Mouse (Mus musculus) kidney, adult 2 months (tissue): ENCODE data around the gene Mobp. TPM values are rescaled to one million over a fixed set of nuclear protein-coding genes. Genes with fewer than 3 reads are reported as not detected.

Experiments used
- DNase-seq: peaks from one replicate; pipeline ENCODE4 v3.0.0; 2021
- H3K27ac ChIP-seq: fragments of 200-500 bp; 2 replicates; pipeline ENCODE4 v1.5.1; 2012; ENCODE audit warnings: low read depth, low read length, control low read depth, inconsistent platforms; ENCODE audit not compliant: insufficient read depth
- H3K27me3 ChIP-seq: fragments of 200-500 bp; replicated peaks from 2 replicates; pipeline ENCODE4 v1.6.1; 2012; ENCODE audit warnings: mild to moderate bottlenecking, moderate library complexity, low read length, inconsistent platforms; ENCODE audit not compliant: control insufficient read depth, insufficient read depth
- H3K36me3 ChIP-seq: fragments of 200-500 bp; 2 replicates; pipeline ENCODE4 v1.6.1; 2012; ENCODE audit warnings: mild to moderate bottlenecking, moderate library complexity, low read length, inconsistent platforms; ENCODE audit not compliant: control insufficient read depth, insufficient read depth
- H3K4me1 ChIP-seq: fragments of 200-500 bp; 2 replicates; pipeline ENCODE4 v1.6.1; 2011; ENCODE audit warnings: low read length; ENCODE audit not compliant: control insufficient read depth, insufficient read depth
- H3K4me3 ChIP-seq: fragments of 200-500 bp; 2 replicates; pipeline ENCODE4 v1.5.1; 2011; ENCODE audit warnings: mild to moderate bottlenecking, low read depth, low read length, control low read depth; ENCODE audit not compliant: insufficient read depth
- CTCF ChIP-seq: fragments of 200-500 bp; conservative IDR thresholded peaks from 2 replicates; pipeline ENCODE4 v1.5.1; 2011; ENCODE audit warnings: low read depth, mild to moderate bottlenecking, control low read depth, low read length, moderate library complexity, mixed read lengths; ENCODE audit not compliant: insufficient read depth, insufficient read length
- POLR2A ChIP-seq: fragments of 200-500 bp; IDR thresholded peaks from one replicate; pipeline ENCODE4 v1.6.1; 2011; ENCODE audit warnings: low read depth, low read length, control low read depth
- WGBS: fragments of 180-500 bp; shearing (Covaris S2); methylation state at CpG from one replicate; pipeline ENCODE4 v1.1.7; 2018; 5-methylcytosine and 5-hydroxymethylcytosine counted together
- polyA plus RNA-seq: library from polyadenylated mRNA; depleted of rRNA; stranded (reverse); fragments of >200 nt; gene quantifications from 2 replicates; pipeline ENCODE4 v1.2.3, GENCODE M21; 2012

Gene Mobp
- polyA plus RNA-seq, 1 experiment = not detected

DNA sequence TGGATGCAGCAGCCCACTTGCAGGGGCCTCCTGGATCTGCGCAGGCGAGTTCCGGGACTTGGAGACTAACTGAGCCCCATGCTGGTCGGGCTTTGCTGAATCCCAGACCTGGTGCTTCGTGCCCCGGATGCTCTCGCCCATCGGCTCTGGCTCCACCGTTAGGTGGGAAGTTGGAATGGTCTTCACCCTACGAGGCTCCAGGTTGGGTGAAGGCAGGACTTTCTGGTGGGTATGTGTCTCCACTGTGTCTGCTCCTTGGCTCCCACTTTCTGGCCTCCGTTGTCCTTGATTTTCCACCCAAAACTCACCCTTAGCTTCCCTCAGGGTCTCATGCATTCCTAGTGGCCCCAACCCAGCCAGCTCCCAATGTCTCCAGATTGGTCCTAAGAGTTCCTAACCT lies 14.1 kb upstream of the Mobp start:
- 93% methylated on average over 11 of the region's 11 CpGs for WGBS

DNA sequence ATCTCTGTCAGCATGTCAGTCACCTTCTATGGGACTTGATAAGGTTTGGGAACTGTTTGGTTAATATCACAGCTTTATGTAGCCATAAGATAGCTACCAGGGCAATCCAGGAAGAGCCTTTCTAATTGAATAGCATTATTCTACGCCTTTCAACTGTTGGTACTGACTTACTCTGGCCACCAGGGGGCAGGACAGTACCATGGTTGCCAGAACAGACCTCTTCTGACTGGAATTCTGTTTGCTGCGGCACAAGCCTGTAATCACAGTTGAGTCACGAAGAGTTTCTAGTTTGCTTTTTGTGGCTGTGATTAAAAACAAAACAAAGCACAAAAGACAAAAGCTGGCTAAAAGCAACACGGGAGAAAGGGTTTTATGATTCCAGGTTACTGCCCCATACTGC lies 8.9 kb upstream of the Mobp start:
- no peak overlapping the region for H3K4me3 ChIP-seq
- 4% methylated on average over 4 of the region's 4 CpGs for WGBS
- H3K27ac ChIP-seq = no peak overlapping the region
- H3K36me3 ChIP-seq = no peaks in the 10 kb centered on the region
- DNase-seq = peak; percentile 75
- H3K4me1 ChIP-seq = no peaks in the 10 kb centered on the region
- no peaks in the 10 kb centered on the region for H3K27me3 ChIP-seq
- TF ChIP-seq CTCF = peak; percentile 90
- TF ChIP-seq POLR2A = no peak

More for the DNA sequence above, 14.1 kb upstream of the Mobp start:
- DNase-seq = no peak
- H3K4me3 ChIP-seq = no peak overlapping the region
- no peaks in the 10 kb centered on the region for H3K4me1 ChIP-seq
- H3K27me3 ChIP-seq = no peaks in the 10 kb centered on the region
- H3K27ac ChIP-seq = no peak overlapping the region
- TF ChIP-seq CTCF (no peak), POLR2A (no peak)
- H3K36me3 ChIP-seq = no peaks in the 10 kb centered on the region; the same call in 1 of the 2 replicates

DNA sequence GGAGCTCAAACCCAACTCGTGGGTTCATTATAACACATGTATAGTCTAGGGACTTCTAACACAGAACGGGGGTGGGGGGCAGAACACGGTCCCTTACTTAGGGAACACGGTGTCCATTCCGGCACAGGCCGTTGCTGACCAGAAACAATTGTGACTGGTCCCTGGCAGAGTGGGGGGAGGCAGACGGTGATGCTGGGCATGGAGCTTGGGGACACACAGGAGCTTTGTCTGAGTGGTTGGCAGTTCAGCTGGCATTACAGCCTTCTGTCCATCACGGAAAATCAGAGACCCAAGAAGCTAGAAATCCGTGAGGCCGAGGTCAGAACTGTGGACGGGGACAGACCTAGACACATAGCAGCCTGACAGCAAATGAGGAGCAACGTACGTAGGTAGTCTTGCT lies 5.0 kb upstream of the Mobp start:
- 82% methylated on average over 13 of the region's 13 CpGs for WGBS
- Histone ChIP-seq H3K36me3 (no peaks in the 10 kb centered on the region), H3K4me3 (no peak overlapping the region), H3K27ac (no peak overlapping the region), H3K4me1 (no peaks in the 10 kb centered on the region), H3K27me3 (no peaks in the 10 kb centered on the region)
- no peak for DNase-seq
- TF ChIP-seq CTCF = no peak
- TF ChIP-seq POLR2A = no peak

DNA sequence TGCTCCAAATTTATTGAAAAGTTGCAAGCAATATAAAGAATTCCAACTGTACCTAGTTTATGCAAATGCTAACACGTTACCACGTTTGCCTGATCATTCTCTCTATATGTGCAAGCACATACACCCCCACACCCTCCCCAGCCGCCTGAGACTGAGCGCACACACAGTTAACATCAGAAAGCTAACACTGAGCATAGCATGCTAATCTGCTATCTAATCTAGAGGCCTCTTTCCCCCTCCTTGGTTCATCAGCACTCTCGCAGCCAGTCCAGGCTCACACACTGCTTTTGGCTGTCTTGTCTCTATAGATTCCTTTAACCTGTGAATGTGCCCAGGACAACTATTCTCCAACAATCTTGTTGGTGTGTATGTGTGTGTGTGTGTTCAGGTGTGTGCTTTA lies 1.6 kb downstream of the Mobp start:
- Histone ChIP-seq H3K27me3 (no peaks in the 10 kb centered on the region), H3K4me3 (no peak overlapping the region), H3K36me3 (no peaks in the 10 kb centered on the region), H3K27ac (no peak overlapping the region), H3K4me1 (no peaks in the 10 kb centered on the region)
- WGBS = 77% methylated on average over 5 of the region's 5 CpGs
- no peak for DNase-seq
- TF ChIP-seq CTCF (no peak), POLR2A (no peak)

DNA sequence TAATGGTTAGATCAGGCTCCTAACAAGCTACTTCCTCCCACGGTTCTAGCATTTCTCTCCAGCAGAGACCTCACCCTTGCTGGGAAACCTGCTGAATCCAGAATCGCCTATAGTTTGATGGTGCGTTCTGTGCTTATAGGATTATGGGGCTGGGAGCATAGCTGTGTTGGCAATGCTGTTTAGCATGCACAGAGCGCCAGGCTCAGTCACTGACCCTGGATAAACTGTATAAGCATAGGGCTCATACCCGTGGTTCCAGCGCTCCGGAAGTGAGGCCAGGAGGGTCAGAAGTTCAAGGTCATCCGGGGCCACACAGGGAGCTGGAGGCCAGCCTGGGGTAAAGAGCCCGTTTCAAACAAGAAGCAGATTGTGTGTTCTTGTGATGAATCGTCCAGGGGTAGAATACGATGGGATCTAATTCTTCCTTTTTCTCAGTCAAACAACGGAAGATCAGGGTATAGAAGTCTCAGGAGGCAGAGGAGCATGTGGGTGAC lies 2.4 kb downstream of the Mobp start:
- TF ChIP-seq POLR2A (no peak), CTCF (no peak)
- Histone ChIP-seq H3K27ac (no peak overlapping the region), H3K36me3 (no peaks in the 10 kb centered on the region), H3K4me1 (no peaks in the 10 kb centered on the region), H3K27me3 (no peaks in the 10 kb centered on the region), H3K4me3 (no peak overlapping the region)
- no peak for DNase-seq
- 74% methylated on average over 12 of the region's 12 CpGs for WGBS

DNA sequence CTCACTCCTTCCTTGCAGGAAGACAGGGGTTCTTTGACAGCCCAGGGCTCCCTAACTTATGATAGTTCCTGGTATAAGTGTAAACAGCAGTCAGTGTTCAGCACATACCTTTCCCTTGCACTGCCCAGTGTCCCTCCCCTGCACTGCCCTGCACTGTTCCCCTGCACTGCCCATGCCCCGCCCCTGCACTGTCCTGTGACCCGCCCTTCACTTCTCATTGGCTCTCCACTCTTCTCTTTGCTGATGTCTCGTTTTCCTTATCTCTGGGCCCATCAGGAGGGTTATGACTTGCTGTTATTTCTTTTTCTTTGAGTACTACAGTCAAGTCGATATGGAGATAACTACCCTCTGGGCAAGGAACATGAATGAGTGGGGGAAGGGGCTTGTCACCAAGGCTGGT lies 8.5 kb downstream of the Mobp start:
- no peak overlapping the region for H3K27ac ChIP-seq
- no peak for DNase-seq

DNA sequence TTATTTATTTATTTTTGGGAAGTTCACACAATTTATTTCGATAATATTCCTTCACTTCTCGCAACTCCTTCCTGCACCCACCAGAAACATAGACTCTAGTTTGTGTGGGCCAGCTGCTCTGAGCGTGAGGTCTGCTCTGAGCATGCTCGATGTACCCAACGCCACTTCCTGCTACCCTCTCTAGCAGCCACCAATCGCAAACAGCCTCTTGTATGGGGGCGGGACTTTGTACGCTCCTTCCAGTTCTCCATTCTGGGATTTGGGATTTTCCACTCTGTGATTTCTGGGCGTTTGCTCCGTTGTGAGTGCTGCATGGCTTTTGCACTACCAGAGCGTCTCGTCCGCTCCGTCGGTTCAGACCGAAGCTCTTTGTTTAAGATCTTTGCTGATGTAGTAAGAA lies 14.4 kb downstream of the Mobp start:
- no peak for TF ChIP-seq CTCF
- no peak for TF ChIP-seq POLR2A
- WGBS = 87% methylated on average over 16 of the region's 16 CpGs
- DNase-seq = no peak
- Histone ChIP-seq H3K4me3 (no peak overlapping the region), H3K4me1 (no peaks in the 10 kb centered on the region), H3K36me3 (no peaks in the 10 kb centered on the region), H3K27me3 (no peaks in the 10 kb centered on the region; the same call in 1 of the 2 replicates), H3K27ac (no peak overlapping the region)

More for the DNA sequence above, 8.5 kb downstream of the Mobp start:
- TF ChIP-seq CTCF (no peak), POLR2A (no peak)
- H3K36me3 ChIP-seq = no peaks in the 10 kb centered on the region
- no peaks in the 10 kb centered on the region for H3K4me1 ChIP-seq
- WGBS = 48% methylated on average over 4 of the region's 4 CpGs
- H3K27me3 ChIP-seq = no peaks in the 10 kb centered on the region
- no peak overlapping the region for H3K4me3 ChIP-seq
